In the genomic region with DNA sequence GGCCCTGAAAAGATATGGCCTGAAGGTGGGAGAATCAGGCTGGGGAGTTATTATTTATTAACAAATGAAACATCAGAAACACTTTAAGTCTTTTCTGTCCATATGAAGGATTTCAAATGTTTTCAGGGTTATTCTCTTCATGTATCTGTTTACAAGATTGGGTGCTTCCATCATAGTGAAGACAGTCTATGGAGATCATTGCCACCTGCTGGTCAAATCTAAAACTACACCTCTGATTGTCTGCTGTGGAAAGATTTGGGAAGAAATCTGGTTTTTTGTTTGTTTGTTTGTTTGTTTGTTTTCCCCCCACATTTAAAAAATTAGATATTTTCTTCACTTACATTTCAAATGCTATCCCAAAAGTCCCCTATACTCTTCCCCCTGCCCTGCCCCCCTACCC, we compare ENCODE assay signal across 8 mouse cellular contexts. TPM values are rescaled to one million over a fixed set of nuclear protein-coding genes. Genes with fewer than 3 reads are reported as not detected.
DNase-seq lines count a peak whose midpoint lies in the region; ATAC-seq and TF ChIP-seq lines count a peak whose summit lies in the region.

No protein-coding gene starts in this region.

- no peak overlapping the region for H3K9ac ChIP-seq in heart, postnatal 0 days (replicated peaks; ENCODE audit: low read depth, low read length)

- no peak for TF ChIP-seq EP300 in heart, postnatal 0 days (IDR thresholded peaks at IDR 0.05; ENCODE audit: low read depth)

- H3K4me1 ChIP-seq in heart, postnatal 0 days (ENCODE audit: control insufficient read depth, insufficient read depth) = no peaks in the 10 kb centered on the region
- H3K4me1 ChIP-seq in heart, embryonic 10.5 days = no peaks in the 10 kb centered on the region

- no peaks in the 10 kb centered on the region for H3K27me3 ChIP-seq in heart, postnatal 0 days (ENCODE audit: control insufficient read depth, insufficient read depth, low read length)
- H3K27me3 ChIP-seq in heart, embryonic 10.5 days (ENCODE audit: insufficient read depth, poor library complexity, severe bottlenecking) = no peaks in the 10 kb centered on the region; the same call in 1 of the 2 replicates

- ATAC-seq in heart, postnatal 0 days (ENCODE audit: insufficient read depth, low read depth) = no peak

- no peaks in the 10 kb centered on the region for H3K9me3 ChIP-seq in heart, postnatal 0 days (replicated peaks; ENCODE audit: control insufficient read depth, low read length)
- no peaks in the 10 kb centered on the region for H3K9me3 ChIP-seq in heart, embryonic 10.5 days

- H3K27ac ChIP-seq in heart, postnatal 0 days (ENCODE audit: low read depth) = no peak overlapping the region
- H3K27ac ChIP-seq in heart, embryonic 10.5 days = no peak overlapping the region

- H3K4me2 ChIP-seq in heart, postnatal 0 days (ENCODE audit: low read depth, low read length) = no peak overlapping the region

- TF ChIP-seq CTCF in heart, postnatal 0 days (IDR thresholded peaks at IDR 0.05; ENCODE audit: low read depth) = peak; percentile 46

- no peaks in the 10 kb centered on the region for H3K36me3 ChIP-seq in heart, postnatal 0 days (replicated peaks; ENCODE audit: control insufficient read depth, insufficient read depth, low read length)
- no peaks in the 10 kb centered on the region for H3K36me3 ChIP-seq in heart, embryonic 10.5 days

- DNase-seq in heart, postnatal 0 days (ENCODE audit: low spot score) = peak; percentile 23
- DNase-seq in heart, embryonic 10.5 days (ENCODE audit: low spot score) = no peak
- peak; percentile 19 for DNase-seq in thymus, postnatal 0 days (ENCODE audit: low spot score)
- DNase-seq in thymus, adult 18-20 months = no peak
- peak; percentile 68 to 80 for DNase-seq in cerebellum, postnatal 10 days
- peak; percentile 57 for DNase-seq in layer of hippocampus, adult 9-10 months (ENCODE audit: low spot score)
- peak; percentile 60 for DNase-seq in retina, postnatal 1 day
- DNase-seq in gastrocnemius, postnatal 36 days = no peak

- H3K4me3 ChIP-seq in heart, postnatal 0 days (ENCODE audit: low read depth, low read length) = no peak overlapping the region
- no peak overlapping the region for H3K4me3 ChIP-seq in heart, embryonic 10.5 days

- intact Hi-C loops in gastrocnemius, postnatal 36 days (cut with DNase I) = no loop called here

RNA-seq across cellular contexts. Expression of a gene that starts 39.5 kb away (rescaled TPM):
- not detected in 2 replicates for total RNA-seq in heart, postnatal 0 days (2014; rRNA removed; ENCODE audit: low replicate concordance)
- polyA plus RNA-seq in heart, postnatal 0 days (2015; fragmentation: Nextera tagmentation; extraction: Ambion mirVana) = 0.10 and 0.16 TPM in 2 replicates
- 0.44 and 0.59 TPM in 2 replicates for polyA plus RNA-seq in heart, embryonic 10.5 days (2016; fragmentation: Nextera tagmentation; extraction: Ambion mirVana)
- 0.58 and 0.68 TPM in 2 replicates for polyA plus RNA-seq in thymus, postnatal 0 days (2015; fragmentation: Nextera tagmentation; extraction: Ambion mirVana)
- total RNA-seq in gastrocnemius, postnatal 36 days (2021) = not detected

Comparison
In these comparisons a context has a peak if more than half of its experiments do, and no peak if none do; other contexts are left out.
1. DNase-seq: peak in heart, postnatal 0 days (single experiment), thymus, postnatal 0 days (single experiment), cerebellum, postnatal 10 days (2 of 2), layer of hippocampus, adult 9-10 months (single experiment) and retina, postnatal 1 day (single experiment); none in heart, embryonic 10.5 days (single experiment), thymus, adult 18-20 months (0 of 2) and gastrocnemius, postnatal 36 days (0 of 2).